Mouse (Mus musculus): ENCODE results near the gene Lgmn.

Gene Lgmn

GRCm38 (mm10) chr12:102391109-102391508 lies 48.5 kb downstream of the Lgmn start:
- no peak for DNase-seq (ENCODE audit: low spot score in 2 of 2)

- DNase-seq (ENCODE audit: low spot score in 2 of 2) = no peak
These were observed 49.6 kb downstream of the Lgmn start for GRCm38 (mm10) chr12:102390042-102390441.

- peak; percentile 88 to 90 for DNase-seq (ENCODE audit: low spot score in 2 of 2)
These were observed 52.2 kb downstream of the Lgmn start for GRCm38 (mm10) chr12:102387219-102387917.

GRCm38 (mm10) chr12:102384819-102385218 lies 54.8 kb downstream of the Lgmn start:
- peak in 1 of 2 experiments; percentile 35 for DNase-seq (ENCODE audit: low spot score in 2 of 2)

DNA sequence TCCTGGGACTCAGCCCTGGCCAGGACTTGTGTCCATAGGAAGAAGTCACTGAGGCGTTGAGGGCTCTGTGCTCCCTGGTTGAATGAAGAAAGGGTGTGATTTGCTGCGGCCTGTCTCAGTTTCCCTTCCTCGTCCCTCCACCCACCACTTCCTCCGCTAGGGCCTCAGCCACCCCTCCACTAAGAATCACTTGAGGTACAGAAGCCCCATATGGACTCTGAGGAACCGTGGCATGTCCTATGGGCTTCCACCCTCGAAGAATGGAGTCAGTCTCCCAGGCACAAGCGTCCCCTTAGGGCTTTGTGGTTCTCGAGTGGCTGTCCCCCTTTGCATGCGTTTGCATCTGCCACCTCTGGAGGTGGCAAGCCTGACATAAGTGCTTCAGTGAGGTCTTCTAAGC lies 56.3 kb downstream of the Lgmn start:
- no peak for DNase-seq (ENCODE audit: low spot score in 2 of 2)

DNA sequence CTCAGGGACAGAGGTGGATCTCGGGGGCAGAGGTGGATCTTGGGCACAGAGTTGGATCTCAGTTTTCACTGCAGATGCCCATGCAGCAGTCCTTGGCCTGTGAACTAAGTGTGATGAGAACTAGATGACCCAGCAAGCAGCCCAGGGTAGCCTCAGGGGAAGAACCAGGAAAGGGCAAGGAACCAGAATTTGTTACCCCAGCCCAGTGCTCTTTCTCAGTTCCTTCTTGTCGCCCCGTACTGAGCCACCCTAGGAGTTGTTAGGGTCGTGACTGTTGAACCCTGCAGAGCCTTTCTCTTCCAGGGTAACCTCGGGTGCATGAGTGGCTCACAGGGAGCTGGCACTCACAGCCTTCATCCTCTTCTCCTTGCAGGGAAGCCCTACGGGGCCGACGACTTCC lies 57.4 kb downstream of the Lgmn start:
- no peak for DNase-seq (ENCODE audit: low spot score in 2 of 2)

- no peak for DNase-seq (ENCODE audit: low spot score in 2 of 2)
These were observed 67.3 kb downstream of the Lgmn start for GRCm38 (mm10) chr12:102372322-102372721.

DNA sequence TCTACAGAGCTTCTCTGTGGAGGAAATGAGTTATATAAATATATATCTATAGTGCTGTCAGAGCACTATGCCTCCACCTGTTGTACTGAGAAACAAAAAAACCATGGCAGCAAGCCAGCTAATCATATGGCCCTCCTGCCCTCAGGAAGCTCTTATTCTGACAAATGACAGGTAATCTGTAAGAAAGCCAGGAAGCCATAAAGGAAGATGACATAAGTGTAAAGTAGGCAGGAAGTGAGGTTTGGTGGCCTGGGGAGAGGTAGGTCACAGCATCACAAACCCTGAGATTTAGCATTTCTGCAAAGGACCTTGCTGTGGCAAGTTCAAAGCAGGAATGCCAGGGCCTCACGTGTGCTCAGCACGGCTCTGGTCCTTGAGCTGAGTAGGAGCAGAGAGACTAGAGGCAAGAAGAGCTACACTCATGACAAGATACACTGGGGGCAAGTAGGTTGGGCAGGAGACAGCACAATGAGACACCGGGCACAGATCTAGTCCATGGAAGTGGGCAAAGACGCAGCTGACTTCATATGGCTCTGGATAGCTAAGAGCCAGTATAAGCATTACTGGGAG lies 68.6 kb downstream of the Lgmn start:
- DNase-seq (ENCODE audit: low spot score in 2 of 2) = no peak

GRCm38 (mm10) chr12:102369488-102370235 lies 70.0 kb downstream of the Lgmn start:
- no peak for DNase-seq (ENCODE audit: low spot score in 2 of 2)

DNA sequence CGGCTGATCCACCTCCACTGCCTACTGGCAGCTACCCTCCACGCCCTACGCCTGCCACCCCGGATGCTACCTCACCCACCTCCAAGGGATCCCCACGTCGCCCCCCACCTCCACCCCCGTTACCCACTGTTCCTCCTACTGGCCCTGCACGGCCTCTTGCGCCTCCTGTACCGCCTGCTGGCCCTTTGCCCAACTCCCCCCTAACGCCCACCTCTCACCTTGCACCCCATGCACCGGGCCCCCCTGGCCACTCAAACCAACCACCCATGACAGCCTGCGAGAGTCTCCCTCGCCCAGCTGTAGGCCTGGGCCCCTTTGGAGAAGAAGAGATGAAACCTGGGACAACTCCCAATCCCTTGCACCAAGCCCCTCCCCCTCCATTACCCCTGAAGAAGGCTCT lies 71.1 kb downstream of the Lgmn start:
- no peak for DNase-seq (ENCODE audit: low spot score in 2 of 2)

DNA sequence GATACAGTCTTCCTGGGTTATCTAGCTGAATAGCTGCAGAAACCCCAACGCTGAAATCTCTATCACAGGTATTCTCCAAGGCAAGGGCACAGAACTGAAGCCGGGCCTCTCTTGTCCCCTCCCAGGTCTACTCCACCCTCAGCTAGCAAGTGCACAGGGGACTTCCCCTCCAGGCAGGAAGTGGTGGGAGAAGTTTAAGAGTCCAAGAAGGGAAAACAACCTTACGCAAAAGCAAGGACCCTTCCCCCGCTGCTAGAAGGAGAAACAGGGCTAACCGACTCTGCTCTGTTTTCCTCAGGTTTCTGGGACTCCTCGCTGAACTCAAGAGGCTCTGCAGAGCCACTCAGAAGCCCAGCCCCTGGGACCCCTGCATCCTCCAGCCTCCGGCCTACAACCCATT lies 71.5 kb downstream of the Lgmn start:
- no peak for DNase-seq (ENCODE audit: low spot score in 2 of 2)

GRCm38 (mm10) chr12:102367075-102367474 lies 72.5 kb downstream of the Lgmn start:
- DNase-seq (ENCODE audit: low spot score in 2 of 2) = no peak

GRCm38 (mm10) chr12:102366126-102366816 lies 73.3 kb downstream of the Lgmn start:
- DNase-seq (ENCODE audit: low spot score in 2 of 2) = no peak

DNA sequence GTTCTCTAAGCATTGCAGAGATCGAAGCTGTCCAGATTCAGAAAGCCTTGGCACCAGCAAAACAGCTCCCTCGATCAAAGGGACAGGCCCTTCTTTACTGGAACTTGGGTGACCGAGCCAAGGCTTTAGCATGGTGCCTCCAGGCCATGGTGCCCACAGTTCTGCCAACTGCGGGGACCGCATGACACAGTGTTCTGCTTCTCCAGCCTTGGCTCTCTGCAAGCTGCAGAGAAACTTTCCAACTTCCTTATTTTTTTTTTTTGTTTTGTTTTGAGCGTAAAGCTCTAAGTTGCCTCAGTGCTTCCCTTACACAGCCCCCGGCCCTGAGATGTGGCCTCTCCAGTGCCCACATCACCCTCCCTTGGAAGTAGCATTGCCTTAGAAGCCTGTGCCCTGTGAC lies 74.6 kb downstream of the Lgmn start:
- no peak for DNase-seq (ENCODE audit: low spot score in 2 of 2)

DNA sequence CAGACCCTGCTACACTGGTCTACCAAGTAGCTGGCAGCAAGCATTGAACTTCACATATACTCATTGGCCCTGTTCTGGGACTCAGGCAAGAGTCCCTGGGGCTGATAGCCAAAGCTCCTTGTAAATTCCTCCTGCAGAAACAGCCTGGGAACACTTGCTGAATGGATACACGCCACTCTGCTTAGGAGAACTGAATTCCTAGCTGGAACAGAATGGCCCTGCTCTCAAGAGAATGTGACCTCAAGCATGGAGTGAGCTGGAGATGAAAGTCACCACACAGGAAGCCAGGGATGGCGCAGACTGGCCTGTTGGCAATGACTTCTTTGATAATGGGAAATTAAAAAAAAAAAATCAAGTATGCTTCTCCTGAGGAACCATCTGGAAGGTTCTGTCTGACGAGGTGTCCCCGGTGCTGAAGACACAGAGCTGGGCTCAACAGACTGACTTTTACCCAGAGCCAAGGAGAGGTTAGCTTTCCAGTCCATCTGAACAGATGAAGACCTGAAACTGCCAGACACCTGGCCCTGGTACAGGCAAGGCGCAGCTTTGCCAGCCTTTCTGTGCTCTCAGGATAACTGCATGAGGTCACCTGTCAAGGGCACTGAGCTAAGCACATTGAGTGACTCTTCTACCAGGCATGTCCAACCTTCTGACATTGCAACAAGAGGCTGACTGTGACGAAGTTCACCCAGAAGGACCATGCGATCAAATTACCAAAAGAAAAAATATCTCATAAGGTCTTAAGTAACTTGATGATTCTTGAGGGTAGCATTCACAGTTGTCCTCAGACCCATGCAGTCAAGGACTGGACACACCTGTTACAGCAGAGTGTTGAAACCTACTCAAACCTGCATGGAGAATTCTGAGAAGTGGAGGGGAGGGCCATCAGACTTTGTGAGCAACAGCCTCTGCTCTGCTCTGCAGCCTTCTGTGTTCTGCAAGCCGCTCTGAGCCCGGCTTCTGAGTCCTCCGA lies 78.1 kb downstream of the Lgmn start:
- no peak for DNase-seq (ENCODE audit: low spot score in 2 of 2)

GRCm38 (mm10) chr12:102359390-102359789 lies 80.2 kb downstream of the Lgmn start:
- no peak for DNase-seq (ENCODE audit: low spot score in 2 of 2)

- no peak for DNase-seq (ENCODE audit: low spot score in 2 of 2)
These were observed 82.8 kb downstream of the Lgmn start for GRCm38 (mm10) chr12:102356781-102357180.

- no peak for DNase-seq (ENCODE audit: low spot score in 2 of 2)
These were observed 83.8 kb downstream of the Lgmn start for GRCm38 (mm10) chr12:102355784-102356183.

DNA sequence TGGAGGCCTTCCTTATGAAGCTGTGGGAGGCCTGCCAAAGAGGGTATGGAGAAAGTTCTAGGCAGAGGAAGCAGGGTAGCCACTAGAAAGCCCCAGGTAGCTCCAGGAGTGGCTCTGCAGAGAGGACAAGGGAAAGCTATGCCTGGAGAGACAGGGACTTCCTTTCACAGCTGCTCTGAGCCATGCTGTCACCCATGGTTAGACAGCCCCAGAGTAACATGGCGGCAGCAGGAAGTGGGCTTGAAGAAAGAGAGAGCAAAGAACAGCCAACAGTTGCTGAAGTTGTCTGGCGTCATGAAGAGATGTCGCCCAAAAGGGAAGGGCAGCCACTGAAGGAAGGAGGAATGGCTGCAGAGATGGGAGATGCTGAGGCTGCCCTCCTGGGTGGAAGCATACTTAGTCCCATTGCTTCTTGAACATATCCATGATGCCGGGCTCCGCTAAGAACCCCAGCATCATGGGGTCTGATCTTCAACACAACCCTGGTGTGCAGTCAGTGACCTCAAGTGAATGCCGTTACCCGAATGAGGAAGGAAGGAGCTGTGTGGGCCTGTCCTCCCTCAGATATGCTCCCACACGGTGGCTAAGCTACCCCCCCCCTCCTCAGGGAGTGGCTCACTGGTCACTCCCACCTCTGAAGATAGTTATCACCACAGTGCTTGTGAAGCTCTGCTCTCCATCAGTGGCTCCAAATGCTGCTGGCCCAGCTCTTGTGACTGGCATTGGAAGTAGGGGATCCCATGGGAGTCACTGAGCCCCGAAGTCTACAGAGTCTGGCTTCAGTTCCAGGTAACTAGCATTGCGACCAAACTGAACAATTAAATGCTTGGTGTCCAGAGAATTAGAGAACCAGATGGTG lies 85.3 kb downstream of the Lgmn start:
- no peak for DNase-seq (ENCODE audit: low spot score in 2 of 2)

GRCm38 (mm10) chr12:102350997-102351396 lies 88.6 kb downstream of the Lgmn start:
- no peak for DNase-seq (ENCODE audit: low spot score in 2 of 2)
